Comparison of ENCODE assay signal across 27 mouse cellular contexts in the genomic region with DNA sequence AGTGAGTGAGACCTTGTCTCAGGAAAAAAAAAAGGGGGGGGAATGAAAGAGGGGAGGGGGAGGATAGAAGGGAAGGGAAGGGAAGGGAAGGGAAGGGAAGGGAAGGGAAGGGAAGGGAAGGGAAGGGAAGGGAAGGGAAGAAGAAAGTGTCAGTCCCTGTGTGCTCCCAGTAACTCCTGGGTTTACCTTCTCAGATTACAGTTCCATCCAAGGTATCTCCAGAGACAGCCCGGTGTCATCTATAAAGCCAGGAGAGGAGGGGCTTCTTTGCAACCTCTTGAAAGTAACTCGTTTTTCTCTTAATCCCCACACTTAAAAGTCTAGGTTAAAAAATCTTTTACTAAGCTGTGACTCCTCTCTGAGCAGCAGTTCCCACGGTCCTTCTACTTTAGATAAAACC.
"Had no signal": no experiment of that assay in that cellular context is flagged by ENCODE, and none has a peak within 500 bp of the region (broad histone marks: within the 10 kb centered on the region; RNA-seq: fewer than 3 reads in every experiment).

No protein-coding gene starts in this region.

- H3K9ac ChIP-seq: heart, embryonic 13.5 days; heart, embryonic 15.5 days; hindbrain, embryonic 12.5 days; hindbrain, embryonic 14.5 days; kidney, embryonic 15.5 days; limb, embryonic 13.5 days; limb, embryonic 15.5 days; liver, embryonic 12.5 days; liver, embryonic 14.5 days had no signal

- ATAC-seq: hindbrain, embryonic 16.5 days; intestine, embryonic 16.5 days; liver, embryonic 12.5 days had no signal

- H3K27ac ChIP-seq: heart, adult 2 months; heart, embryonic 13.5 days; heart, embryonic 15.5 days; hindbrain, embryonic 12.5 days; hindbrain, embryonic 14.5 days; kidney, embryonic 15.5 days; kidney, postnatal 0 days; limb, embryonic 13.5 days; limb, embryonic 15.5 days; liver, embryonic 12.5 days; liver, embryonic 14.5 days had no signal

- H3K4me3 ChIP-seq: heart, adult 2 months; heart, embryonic 13.5 days; heart, embryonic 15.5 days; hindbrain, embryonic 12.5 days; kidney, embryonic 15.5 days; limb, embryonic 13.5 days; limb, embryonic 15.5 days; liver, embryonic 12.5 days had no signal

- H3K9me3 ChIP-seq: heart, embryonic 13.5 days; heart, embryonic 15.5 days; hindbrain, embryonic 12.5 days; kidney, embryonic 15.5 days; limb, embryonic 13.5 days; limb, embryonic 15.5 days; liver, embryonic 12.5 days had no signal

- H3K4me2 ChIP-seq: heart, embryonic 11.5 days; heart, embryonic 13.5 days; heart, embryonic 15.5 days; hindbrain, embryonic 12.5 days; hindbrain, embryonic 14.5 days; kidney, embryonic 15.5 days; limb, embryonic 13.5 days; limb, embryonic 15.5 days; liver, embryonic 12.5 days had no signal

- H3K36me3 ChIP-seq: heart, embryonic 13.5 days; heart, embryonic 15.5 days; hindbrain, embryonic 12.5 days; kidney, embryonic 15.5 days; limb, embryonic 13.5 days; limb, embryonic 15.5 days; liver, embryonic 12.5 days had no signal

- H3K27me3 ChIP-seq: heart, embryonic 15.5 days; kidney, embryonic 15.5 days; limb, embryonic 13.5 days; limb, embryonic 15.5 days had no signal

- DNase-seq: gastrocnemius, postnatal 14 days; gastrocnemius, postnatal 36 days; heart, adult 11 months; heart, adult 2 months; heart, postnatal 14 days; heart, postnatal 36 days; kidney, adult 11 months; kidney, adult 2 months; kidney, adult 9 months; kidney, postnatal 14 days; kidney, postnatal 36 days; layer of hippocampus, adult 9-11 months; layer of hippocampus, postnatal 36 days; left cerebral cortex, postnatal 4 days had no signal
